Mouse (Mus musculus) lung, embryonic 14.5 days (tissue): ENCODE results near the gene Rnf8. TPM values are rescaled to one million over a fixed set of nuclear protein-coding genes. Genes with fewer than 3 reads are reported as not detected.

Source experiments
- ATAC-seq: fragments of 200-750 bp; cut with Nextera tagmentation; 2 replicates; pipeline ENCODE4 v1.8.0; 2017; ENCODE audit warnings: mild to moderate bottlenecking, moderate TSS enrichment, moderate library complexity; ENCODE audit not compliant: insufficient read depth
- DNase-seq: peaks from one replicate; pipeline ENCODE4 v3.0.0-alpha.2; 2015
- H3K27ac ChIP-seq: fragments of 300-500 bp; sonication (generic); 2 replicates; pipeline ENCODE4 v1.5.1; 2014; ENCODE audit warnings: low read depth, mild to moderate bottlenecking, moderate library complexity
- H3K27me3 ChIP-seq: fragments of 300-500 bp; sonication (generic); 2 replicates; pipeline ENCODE4 v1.6.1; 2014; ENCODE audit warnings: low read length, control low read depth; ENCODE audit not compliant: insufficient read depth
- H3K36me3 ChIP-seq: fragments of 300-500 bp; sonication (generic); 2 replicates; pipeline ENCODE4 v1.6.1; 2014; ENCODE audit warnings: control low read depth; ENCODE audit not compliant: insufficient read depth
- H3K4me1 ChIP-seq: fragments of 300-500 bp; sonication (generic); 2 replicates; pipeline ENCODE4 v1.6.1; 2014; ENCODE audit warnings: antibody characterized with exemption, control low read depth; ENCODE audit not compliant: insufficient read depth
- H3K4me2 ChIP-seq: fragments of 300-500 bp; sonication (generic); 2 replicates; pipeline ENCODE4 v1.6.1; 2014; ENCODE audit warnings: mild to moderate bottlenecking
- H3K4me3 ChIP-seq: fragments of 300-500 bp; sonication (generic); 2 replicates; pipeline ENCODE4 v1.5.1; 2014; ENCODE audit warnings: low read depth, low read length
- H3K9ac ChIP-seq: fragments of 300-500 bp; sonication (generic); 2 replicates; pipeline ENCODE4 v1.6.1; 2014
- H3K9me3 ChIP-seq: fragments of 300-500 bp; sonication (generic); 2 replicates; pipeline ENCODE4 v1.6.1; 2016; ENCODE audit warnings: low read depth, low read length, control low read depth
- CTCF ChIP-seq: IDR thresholded peaks from 2 replicates; pipeline ENCODE4 v1.5.1; 2016; ENCODE audit warnings: antibody characterized with exemption, low read depth
- WGBS: fragments of 180-500 bp; shearing (Covaris S2); extraction: QIAGEN DNeasy Blood & Tissue Kit; methylation state at CpG from one replicate; pipeline ENCODE4 v1.1.7; 2014; 5-methylcytosine and 5-hydroxymethylcytosine counted together
- polyA plus RNA-seq: library from polyadenylated mRNA; unstranded; fragments of >200 nt; fragmentation: Nextera tagmentation; extraction: Ambion mirVana; gene quantifications from 2 replicates; pipeline ENCODE4 v1.2.1, GENCODE M21; 2014

The Rnf8 gene
- polyA plus RNA-seq, 1 experiment from 2014 or later = 72.1 TPM

DNA sequence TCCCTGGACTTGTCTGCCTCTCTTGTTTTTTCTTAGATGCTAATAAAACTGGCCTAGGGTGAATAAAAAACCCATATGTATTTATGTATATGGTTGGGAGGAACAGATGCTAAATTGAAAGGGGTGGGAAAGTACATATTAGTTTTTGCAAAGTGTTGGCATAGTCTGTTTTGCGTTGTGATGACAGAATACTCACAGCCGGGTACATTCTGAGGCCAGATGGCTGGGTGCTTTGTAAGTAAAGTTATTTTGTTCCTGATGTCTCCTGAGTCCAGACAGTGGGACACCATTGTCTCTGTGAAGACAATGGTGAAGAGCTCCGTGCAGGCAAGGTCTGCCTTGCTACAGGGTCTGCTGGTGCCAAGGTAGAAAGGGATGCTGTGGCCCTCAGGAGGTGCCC is 29.9 kb upstream of the Rnf8 start:
- Histone ChIP-seq H3K4me3 (no peak overlapping the region), H3K27ac (no peak overlapping the region), H3K4me1 (no peaks in the 10 kb centered on the region), H3K9ac (no peak overlapping the region), H3K4me2 (no peak overlapping the region), H3K27me3 (no peaks in the 10 kb centered on the region), H3K36me3 (peaks cover 31% of the 10 kb centered on the region), H3K9me3 (no peaks in the 10 kb centered on the region)
- TF ChIP-seq CTCF = no peak
- DNase-seq (no peak), ATAC-seq (no peak)
- 68% methylated on average over 3 of the region's 3 CpGs for WGBS

DNA sequence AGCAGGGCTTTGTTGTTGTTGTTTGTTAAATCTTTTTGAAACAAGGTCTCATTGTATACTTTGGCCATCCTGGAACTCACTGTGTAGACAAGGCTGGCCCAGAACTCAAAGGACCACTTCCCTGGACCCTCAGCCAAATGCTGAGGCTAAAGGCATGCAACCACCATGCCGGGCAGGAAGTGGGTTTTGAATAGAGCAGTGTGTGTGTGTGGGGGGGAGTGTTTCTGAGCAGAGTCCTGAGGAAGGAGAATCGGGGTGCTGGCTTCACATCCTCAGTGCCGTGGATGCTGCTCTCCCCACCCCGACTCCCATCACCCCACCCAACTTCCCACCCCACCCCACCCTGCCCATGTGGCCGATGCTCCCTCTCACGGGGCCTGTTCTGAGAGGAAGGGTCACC is 29.1 kb upstream of the Rnf8 start:
- 94% methylated on average over 6 of the region's 6 CpGs for WGBS

DNA sequence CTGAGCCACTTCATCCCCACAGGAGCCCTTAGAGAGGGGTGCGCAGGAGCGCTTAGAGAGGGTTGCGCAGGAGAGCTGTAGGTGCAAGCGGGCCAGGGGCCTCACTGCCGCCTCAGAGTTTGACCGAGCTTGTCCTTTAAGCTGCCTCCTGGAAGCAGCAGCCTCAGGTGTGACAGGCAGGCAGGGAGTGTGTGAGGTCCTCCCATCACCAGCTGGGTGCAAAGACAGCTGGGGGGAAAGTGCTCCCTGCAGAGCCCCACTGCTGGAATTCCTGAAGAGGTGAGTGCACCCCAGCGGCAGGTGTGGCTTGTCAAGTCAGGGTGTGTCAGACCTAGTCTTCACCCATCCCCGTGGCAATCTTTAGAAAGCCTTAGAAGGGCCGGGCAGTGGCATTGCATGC is 27.7 kb upstream of the Rnf8 start:
- Histone ChIP-seq H3K27ac (no peak overlapping the region), H3K4me1 (no peaks in the 10 kb centered on the region), H3K9ac (no peak overlapping the region), H3K9me3 (no peaks in the 10 kb centered on the region), H3K4me3 (no peak overlapping the region), H3K36me3 (peaks cover 29% of the 10 kb centered on the region), H3K4me2 (no peak overlapping the region), H3K27me3 (no peaks in the 10 kb centered on the region)
- no peak for ATAC-seq
- no peak for TF ChIP-seq CTCF
- WGBS = 67% methylated on average over 9 of the region's 9 CpGs
- no peak for DNase-seq

More for the DNA sequence above, 29.1 kb upstream of the Rnf8 start:
- Histone ChIP-seq H3K9ac (no peak overlapping the region), H3K4me1 (no peaks in the 10 kb centered on the region), H3K27me3 (no peaks in the 10 kb centered on the region), H3K4me3 (no peak overlapping the region), H3K27ac (no peak overlapping the region), H3K36me3 (peaks cover 28% of the 10 kb centered on the region), H3K9me3 (no peaks in the 10 kb centered on the region), H3K4me2 (no peak overlapping the region)
- TF ChIP-seq CTCF = no peak
- DNase-seq (no peak), ATAC-seq (no peak)

DNA sequence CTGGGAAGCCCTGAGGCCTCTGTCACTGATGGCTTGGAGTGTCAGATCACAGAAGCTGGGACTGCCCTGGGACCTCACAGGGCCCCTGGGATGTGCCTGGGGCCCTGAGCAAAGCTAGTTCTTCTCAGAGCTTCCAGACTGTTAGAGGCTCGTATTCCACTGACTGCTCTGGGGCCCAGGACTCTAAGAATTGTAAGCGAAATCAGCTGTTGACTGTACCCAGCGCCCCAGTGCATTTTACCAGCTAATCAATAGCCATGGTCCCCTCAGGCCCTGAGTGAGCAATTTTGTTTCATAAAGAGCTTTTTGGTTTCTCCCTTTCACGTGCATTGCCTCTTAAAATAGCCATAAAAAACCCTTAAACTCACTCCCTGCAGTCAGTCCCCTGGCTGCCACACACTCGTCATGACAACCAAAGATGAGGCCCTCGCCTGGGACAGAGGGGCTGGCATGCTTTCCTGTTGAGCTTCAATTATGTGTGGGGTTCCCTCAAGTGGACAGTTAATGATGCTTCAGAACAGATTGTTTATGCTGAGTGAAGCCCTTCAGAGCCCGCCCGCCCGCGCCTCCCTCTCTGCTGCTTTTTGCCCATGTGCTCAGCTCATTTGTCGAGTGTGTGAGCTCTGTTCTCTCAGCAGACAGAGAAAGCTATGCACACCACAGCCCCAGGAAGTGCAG is 25.2 kb upstream of the Rnf8 start:
- Histone ChIP-seq H3K27me3 (no peaks in the 10 kb centered on the region), H3K27ac (peak overlapping the region; percentile 78), H3K9me3 (no peaks in the 10 kb centered on the region), H3K36me3 (peaks cover 21% of the 10 kb centered on the region), H3K4me3 (no peak overlapping the region), H3K4me2 (no peak overlapping the region), H3K4me1 (no peaks in the 10 kb centered on the region), H3K9ac (no peak overlapping the region)
- 39% methylated on average over 11 of the region's 11 CpGs for WGBS
- peak; percentile 82 for ATAC-seq
- peak; percentile 81 for DNase-seq
- TF ChIP-seq CTCF = 0 out of 2 replicates have a peak, but pooled peaks have one; percentile 11

DNA sequence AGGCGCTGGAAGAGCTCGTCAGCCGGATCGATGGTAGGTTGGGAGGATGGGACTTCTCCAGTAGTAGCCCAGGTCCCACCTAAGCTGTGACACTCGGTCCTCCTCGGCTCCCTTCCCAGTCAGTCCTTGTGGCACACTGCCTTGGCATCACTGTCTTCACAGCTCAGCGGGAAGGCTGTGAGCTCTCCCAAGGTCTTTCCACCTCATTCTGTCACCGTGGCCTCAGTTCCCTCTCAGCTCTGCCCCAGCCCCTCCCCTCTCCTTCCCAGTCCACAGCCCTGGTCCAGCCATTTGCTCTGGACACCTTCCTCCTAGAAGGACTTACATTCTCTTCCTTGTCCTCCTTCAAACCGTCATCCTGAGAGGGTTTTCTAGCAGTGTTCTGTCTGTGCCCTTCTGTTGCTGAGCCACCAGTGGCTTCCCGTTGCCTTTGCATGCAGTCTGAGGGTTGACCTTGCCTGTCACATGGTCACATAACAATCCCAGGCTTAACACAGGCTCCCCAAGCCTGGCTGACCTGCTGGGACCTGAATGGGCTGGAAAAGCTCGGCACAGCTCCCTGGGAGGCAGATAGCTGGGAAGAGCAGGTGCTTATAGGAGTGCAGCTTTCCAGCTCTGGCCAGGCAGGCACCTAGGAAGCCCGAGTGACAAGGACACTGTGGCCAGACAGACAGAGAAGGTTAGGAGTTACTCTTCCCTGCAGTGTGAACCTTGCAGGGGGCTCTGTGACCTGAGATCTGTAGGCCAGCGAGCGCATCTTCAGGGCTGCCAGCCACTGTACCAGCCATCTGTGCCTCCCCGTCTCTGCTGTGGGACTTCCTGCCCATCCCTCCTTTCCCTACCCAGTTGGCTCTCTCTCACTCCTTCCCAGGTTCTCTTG is 18.5 kb upstream of the Rnf8 start:
- ATAC-seq (no peak), DNase-seq (no peak)
- TF ChIP-seq CTCF = no peak
- WGBS = 78% methylated on average over 14 of the region's 15 CpGs
- no peaks in the 10 kb centered on the region for H3K9me3 ChIP-seq
- H3K27me3 ChIP-seq = no peaks in the 10 kb centered on the region
- H3K4me3 ChIP-seq = no peak overlapping the region
- H3K9ac ChIP-seq = no peak overlapping the region
- H3K4me2 ChIP-seq = no peak overlapping the region
- peaks cover 49% of the 10 kb centered on the region for H3K36me3 ChIP-seq
- H3K27ac ChIP-seq = no peak overlapping the region
- no peaks in the 10 kb centered on the region for H3K4me1 ChIP-seq

DNA sequence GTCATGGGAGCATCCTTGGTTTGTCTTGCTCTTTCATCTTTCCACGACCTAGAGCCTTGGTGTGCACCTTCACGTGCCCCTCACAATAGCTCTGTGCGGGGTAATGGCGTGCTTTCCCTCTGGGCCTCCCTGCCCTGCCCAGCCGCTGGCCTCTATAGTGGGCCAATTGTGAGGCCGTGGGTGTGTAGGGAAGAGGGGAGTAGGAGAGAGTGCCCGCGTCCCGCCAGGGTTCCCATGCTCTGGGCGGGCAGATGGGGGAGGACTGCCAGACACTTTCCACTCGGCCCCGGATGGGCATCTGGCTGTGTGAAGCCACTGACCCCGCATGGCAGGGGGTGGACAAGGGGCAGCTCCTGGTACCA is 17.8 kb upstream of the Rnf8 start:
- no peak for ATAC-seq
- H3K27ac ChIP-seq = no peak overlapping the region
- WGBS = 89% methylated on average over 13 of the region's 13 CpGs

DNA sequence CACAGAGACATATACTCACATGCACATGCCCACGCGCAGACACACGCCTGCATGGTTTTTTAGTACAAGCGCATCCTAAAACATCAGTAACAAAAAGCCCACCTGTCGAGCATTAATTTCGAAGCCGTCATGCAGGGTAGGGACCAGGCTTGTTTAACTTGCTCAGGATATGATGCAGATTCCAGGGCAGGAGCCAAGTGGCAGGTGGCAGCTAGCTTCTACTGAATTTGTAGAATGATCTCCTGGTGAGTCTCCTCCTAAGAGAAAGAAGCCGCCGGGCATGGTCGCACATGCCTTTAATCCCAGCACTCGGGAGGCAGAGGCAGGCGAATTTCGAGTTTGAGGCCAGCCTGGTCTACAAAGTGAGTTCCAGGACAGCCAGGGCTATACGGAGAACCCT is 15.5 kb upstream of the Rnf8 start:
- WGBS = 96% methylated on average over 14 of the region's 14 CpGs
- H3K9me3 ChIP-seq = no peaks in the 10 kb centered on the region
- ATAC-seq (no peak), DNase-seq (no peak)
- H3K36me3 ChIP-seq = peaks cover 56% of the 10 kb centered on the region
- H3K9ac ChIP-seq = no peak overlapping the region
- H3K27me3 ChIP-seq = no peaks in the 10 kb centered on the region
- no peak overlapping the region for H3K27ac ChIP-seq
- no peak overlapping the region for H3K4me2 ChIP-seq
- TF ChIP-seq CTCF = no peak
- no peaks in the 10 kb centered on the region for H3K4me1 ChIP-seq
- H3K4me3 ChIP-seq = no peak overlapping the region

More for the DNA sequence above, 17.8 kb upstream of the Rnf8 start:
- Histone ChIP-seq H3K9me3 (no peaks in the 10 kb centered on the region), H3K4me3 (no peak overlapping the region), H3K4me2 (no peak overlapping the region), H3K27me3 (no peaks in the 10 kb centered on the region), H3K36me3 (peaks cover 45% of the 10 kb centered on the region), H3K9ac (no peak overlapping the region), H3K4me1 (no peaks in the 10 kb centered on the region)
- no peak for TF ChIP-seq CTCF
- no peak for DNase-seq
